Mouse (Mus musculus) lung, postnatal 14 days (tissue): Measurements from ENCODE around the gene Zranb1.

Experiments
- DNase-seq: peaks from one replicate; pipeline ENCODE4 v3.0.0; 2021

The Zranb1 gene

DNA sequence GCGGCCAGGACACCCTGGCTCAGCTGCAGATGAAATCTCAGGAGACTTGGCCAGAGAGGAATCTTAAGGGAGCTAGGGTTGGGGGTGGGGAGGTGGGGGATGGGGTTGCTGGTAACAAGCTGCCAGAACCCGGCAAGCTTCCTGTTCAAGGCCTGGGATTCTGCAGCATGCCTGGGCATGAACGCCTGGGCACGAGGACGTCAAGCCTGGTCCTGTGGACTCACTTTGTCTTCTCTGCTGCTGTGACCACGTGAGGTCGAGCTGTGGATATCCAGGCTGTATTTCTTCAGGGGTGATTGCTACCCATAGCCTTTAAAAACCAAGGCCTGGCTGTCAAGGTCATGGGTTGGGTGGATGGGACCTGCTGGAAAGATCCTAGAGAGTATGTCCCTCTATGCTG, 74.8 kb downstream of the Zranb1 start:
- DNase-seq, result no peak

- DNase-seq, result peak; percentile 20
Measured at GRCm38 (mm10) chr7:133007343-133007742, 76.4 kb downstream of the Zranb1 start.

DNA sequence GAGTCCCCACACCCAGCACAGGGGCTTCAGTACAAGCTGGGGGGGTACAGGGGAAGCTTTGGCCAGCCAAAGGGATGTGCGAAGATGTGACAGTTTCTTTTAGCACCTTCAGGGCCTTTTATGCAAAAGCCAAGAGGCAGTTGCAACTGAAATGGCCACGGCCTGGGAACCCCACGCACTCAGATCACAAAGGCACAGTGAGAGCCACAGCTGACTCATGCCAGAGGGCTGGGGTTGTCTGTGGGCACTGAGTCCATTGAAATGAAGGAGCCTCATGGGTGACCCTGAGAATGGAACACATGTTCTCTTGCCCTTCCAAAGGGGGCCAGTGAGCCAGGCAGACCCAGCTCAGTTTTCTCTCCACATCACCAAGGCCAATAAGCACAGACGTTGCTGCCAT, 77.7 kb downstream of the Zranb1 start:
- no peak for DNase-seq

- no peak for DNase-seq
Measured at GRCm38 (mm10) chr7:133009676-133010075, 78.7 kb downstream of the Zranb1 start.

GRCm38 (mm10) chr7:133010477-133010876, 79.5 kb downstream of the Zranb1 start:
- DNase-seq, result no peak

GRCm38 (mm10) chr7:133011191-133011590, 80.2 kb downstream of the Zranb1 start:
- DNase-seq, result peak; percentile 22

DNA sequence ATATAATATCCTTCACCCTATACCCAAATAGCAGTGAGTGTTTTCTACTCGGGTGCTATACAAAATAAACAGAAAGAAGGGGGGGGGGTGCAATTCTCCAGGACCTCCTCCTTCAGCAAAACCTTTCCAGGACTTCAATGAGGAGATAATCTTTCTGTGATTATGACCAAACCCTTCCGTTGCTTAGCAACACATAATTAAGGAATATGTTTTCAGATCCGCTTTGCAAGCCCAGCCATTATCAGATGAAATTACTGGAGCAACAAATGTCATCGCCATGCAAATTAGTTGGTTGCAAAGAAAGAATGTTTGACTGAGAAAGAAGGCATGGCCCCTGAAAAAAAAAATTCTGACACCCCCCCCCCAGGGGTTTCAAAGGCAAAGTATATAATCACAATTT, 80.7 kb downstream of the Zranb1 start:
- DNase-seq, result no peak

DNA sequence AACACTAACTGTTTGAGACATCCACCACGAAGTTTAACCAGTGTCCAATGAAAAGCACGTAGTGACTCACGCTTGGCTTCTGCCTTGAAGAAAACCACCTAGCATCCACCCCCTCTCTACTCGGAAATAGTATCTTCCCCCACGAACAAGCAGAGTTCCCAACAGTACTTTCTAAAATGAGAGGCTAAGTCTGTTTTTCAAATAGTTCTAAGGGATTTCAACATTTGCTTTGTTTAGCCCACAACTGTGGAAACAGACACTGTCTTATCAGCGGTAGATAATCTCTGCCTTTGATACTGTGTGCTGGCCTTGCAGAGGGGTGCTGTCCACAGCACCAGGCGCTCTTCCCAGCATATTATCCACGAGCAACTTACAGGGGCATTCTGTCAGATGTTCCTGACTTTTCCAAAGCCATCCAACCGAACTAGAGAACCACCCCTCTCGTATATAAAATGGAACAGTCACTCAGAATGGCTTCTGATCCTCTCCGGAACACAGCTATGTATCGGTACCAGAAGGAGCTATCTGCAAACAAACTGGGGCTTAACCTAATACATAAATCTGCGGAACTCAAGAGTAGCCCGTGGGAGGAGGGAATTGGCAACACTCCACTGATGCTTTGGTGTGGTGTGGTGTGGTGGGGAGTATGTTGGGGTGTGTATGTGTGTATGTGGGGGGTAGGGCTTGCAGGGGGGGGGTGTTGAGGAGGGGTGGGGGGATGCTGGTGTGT, 81.9 kb downstream of the Zranb1 start:
- DNase-seq, result no peak

- DNase-seq, result no peak
Measured at GRCm38 (mm10) chr7:133013923-133014322, 83.0 kb downstream of the Zranb1 start.

DNA sequence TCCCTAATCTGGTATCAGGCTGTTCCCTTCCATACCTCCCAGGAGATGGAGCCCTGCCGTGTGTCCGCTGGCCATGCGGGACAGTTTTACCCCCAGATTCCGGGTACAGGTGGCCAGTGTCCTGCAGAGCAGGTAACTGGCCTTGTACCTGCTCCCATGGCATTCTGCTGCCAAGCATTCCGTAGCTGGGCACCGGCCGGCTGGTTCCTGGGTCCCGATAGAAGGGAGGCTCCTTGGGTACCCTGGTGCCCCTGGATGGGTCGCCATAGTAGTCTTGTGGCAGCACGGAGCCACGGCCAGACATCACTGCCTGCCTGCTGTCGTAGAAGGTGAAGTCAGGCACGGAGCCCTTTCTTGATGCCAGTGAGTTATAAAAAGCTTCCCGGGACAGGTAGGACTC, 83.7 kb downstream of the Zranb1 start:
- DNase-seq, result no peak

- no peak for DNase-seq
Measured at GRCm38 (mm10) chr7:133015416-133016070, 84.6 kb downstream of the Zranb1 start.

DNA sequence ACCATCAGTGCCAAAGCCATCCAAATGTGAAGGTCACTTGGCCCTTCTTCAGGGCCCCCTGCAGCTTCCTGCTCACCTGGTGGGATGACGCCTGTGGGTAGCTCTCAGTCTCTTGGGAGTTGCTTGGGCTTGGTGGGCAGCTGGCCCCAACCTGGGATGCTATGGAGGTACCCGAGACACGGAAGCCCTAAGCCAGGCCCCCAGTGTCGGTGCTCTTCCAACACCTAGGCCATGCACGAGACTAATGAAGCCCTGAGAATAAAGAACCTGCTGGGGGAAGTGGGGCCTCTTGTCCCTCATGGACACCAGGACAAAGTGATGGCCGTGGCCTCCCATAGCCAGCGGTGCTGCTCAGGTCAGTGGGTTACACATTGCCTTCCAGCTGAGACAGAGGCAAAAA, 88.0 kb downstream of the Zranb1 start:
- no peak for DNase-seq

DNA sequence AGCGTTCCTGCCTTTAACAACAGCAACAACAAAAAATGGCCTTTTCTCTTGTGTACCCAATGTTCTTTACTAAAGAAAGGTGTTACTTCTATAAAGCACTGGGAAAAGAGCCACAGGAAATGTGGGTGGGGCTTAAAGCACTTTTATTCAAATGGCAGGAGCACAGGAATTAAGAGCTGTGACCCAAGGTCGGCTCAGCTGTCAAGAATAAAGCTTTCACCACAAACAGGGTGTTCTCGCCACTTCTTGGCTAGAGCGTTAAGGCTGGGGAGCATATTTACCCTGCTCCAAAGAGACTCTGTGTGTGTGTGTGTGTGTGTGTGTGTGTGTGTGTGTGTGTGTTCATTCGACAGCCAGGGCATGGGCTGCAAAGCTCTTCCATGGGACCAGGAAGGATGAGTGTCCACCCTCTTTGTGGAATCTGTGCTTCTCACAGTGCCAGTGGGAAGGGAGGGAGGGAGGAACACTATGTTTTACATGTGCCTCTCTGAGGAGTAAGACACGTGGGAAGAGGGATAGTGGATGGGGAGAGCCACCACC, 88.6 kb downstream of the Zranb1 start:
- DNase-seq, result peak; percentile 25

- DNase-seq, result no peak
Measured at GRCm38 (mm10) chr7:133024694-133025093, 93.8 kb downstream of the Zranb1 start.

- DNase-seq, result no peak
Measured at GRCm38 (mm10) chr7:133027930-133028329, 97.0 kb downstream of the Zranb1 start.

GRCm38 (mm10) chr7:133029004-133029403, 98.1 kb downstream of the Zranb1 start:
- DNase-seq, result no peak

DNA sequence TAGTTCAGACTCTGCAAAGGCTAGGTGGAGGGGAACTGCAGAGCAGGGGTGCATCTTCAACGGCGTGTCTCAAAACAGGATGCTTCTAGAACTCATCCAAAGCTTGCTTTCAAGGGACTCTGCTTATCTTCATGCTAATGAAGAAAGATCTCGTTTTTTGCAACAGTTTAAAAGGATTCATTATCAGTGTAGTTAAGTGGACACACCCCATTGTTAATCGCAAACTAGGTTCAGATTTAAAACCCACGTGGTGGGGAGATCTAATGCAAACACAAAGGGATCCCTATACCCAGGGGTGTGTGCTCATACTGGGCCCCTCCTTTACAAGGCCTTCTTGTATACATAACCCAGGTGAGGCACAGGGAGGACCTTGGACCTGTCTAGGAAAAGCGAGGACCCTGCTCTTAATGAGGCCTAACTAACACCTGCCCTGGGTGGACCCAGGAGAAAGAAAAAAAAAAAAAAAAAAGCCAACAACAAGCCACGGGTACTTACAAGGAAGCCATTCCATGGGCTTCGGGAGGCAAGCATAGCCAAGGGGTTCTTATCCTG, 98.6 kb downstream of the Zranb1 start:
- no peak for DNase-seq

DNA sequence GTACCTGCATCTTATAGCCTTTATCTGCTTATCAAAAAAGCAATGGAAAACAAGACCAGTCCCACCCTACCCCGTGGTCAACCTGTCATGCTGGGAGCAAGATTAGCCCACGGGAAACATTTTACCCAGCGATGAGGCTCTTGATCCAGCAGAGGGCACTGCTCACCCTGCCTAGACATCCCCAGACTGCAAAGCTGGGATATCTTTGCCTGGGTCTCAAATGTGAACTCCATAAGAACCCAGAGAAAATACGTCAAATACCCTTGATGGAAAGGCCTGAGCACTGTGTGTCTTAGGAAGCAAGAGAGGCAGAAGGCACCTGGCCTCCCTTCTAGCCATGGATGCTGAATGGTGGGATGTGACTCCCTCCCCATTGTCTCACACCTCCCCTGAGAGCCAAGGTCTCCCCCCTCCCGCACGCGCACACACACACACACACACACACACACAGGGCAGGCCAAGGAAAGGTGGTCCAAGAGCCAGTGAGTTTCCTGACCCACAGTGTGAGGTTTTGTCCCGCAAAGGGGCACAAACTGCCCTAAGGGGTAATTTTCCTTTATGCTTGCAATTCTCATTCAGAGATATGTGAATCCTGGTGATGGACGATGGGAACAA, 101.8 kb downstream of the Zranb1 start:
- peak; percentile 76 for DNase-seq

DNA sequence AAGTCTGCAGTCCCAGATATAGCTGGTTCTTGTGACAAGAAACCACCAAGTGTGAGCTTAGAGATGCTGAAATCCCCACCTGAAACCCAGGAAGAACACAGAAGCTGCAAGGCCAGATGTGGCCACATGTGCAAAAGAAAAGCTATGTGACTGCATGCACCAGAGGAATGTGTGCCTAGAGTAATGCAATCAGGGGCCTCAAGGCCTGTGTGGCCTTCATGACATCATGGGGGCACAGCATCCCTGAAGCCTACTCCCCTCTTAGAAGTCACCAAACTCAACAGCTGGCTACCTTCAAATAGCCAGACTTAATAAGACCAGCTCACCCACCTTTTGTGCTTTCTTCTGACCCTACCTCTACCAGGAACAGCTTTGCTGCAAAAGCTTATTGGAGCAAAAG, 105.0 kb downstream of the Zranb1 start:
- no peak for DNase-seq
